ENCODE assay signal across 21 mouse cellular contexts in the genomic region with DNA sequence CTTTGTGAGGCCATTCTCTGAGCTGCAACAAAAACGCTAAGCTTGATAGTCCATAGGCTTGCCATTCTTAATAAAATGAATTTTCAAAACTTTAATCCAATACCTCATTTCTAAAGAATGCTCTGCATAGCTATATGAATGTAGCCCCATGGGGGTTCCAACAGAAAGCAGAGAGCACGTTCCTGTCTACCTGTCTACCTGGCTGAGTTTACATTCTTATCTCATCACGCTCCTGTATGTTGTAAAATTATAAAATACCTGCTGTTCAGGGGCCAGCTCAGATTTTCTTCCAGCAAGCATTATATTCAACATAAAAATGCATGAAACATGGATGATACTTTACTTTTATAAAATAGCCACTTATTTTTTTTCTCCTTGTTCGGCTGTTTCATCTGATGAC.
A peak's percentile ranks its signal among the peaks of the same experiment; 100 is the strongest.
DNase-seq lines count a peak whose midpoint lies in the region; ATAC-seq and TF ChIP-seq lines count a peak whose summit lies in the region.
"Had no signal": no experiment of that assay in that cellular context is flagged by ENCODE, and none has a peak within 500 bp of the region (broad histone marks: within the 10 kb centered on the region; RNA-seq: fewer than 3 reads in every experiment).

No protein-coding gene starts in this region.

- 61% methylated on average over 4 of the region's 4 CpGs for WGBS in intestine, embryonic 15.5 days
- 54% methylated on average over 4 of the region's 4 CpGs for WGBS in intestine, embryonic 16.5 days
- 36% methylated on average over 4 of the region's 4 CpGs for WGBS in intestine, postnatal 0 days
- WGBS in thymus, adult 2 months: 78% methylated on average over 4 of the region's 4 CpGs

- no peaks in the 10 kb centered on the region for H3K4me1 ChIP-seq in intestine, embryonic 15.5 days (replicated peaks)
- H3K4me1 ChIP-seq in intestine, embryonic 16.5 days (ENCODE audit: control insufficient read depth, insufficient read depth, low read length): no peaks in the 10 kb centered on the region
- no peaks in the 10 kb centered on the region for H3K4me1 ChIP-seq in intestine, postnatal 0 days (replicated peaks; ENCODE audit: control insufficient read depth, insufficient read depth, low read length)
- no peaks in the 10 kb centered on the region for H3K4me1 ChIP-seq in thymus, adult 2 months (replicated peaks; ENCODE audit: control insufficient read depth, insufficient read depth, low read length)

- no peak overlapping the region for H3K4me2 ChIP-seq in intestine, embryonic 15.5 days (replicated peaks)
- peak overlapping the region; percentile 7; the same call in 1 of the 2 replicates for H3K4me2 ChIP-seq in intestine, embryonic 16.5 days (ENCODE audit: low read depth, low read length)
- peak overlapping the region; percentile 2; the same call in 1 of the 2 replicates for H3K4me2 ChIP-seq in intestine, postnatal 0 days (replicated peaks; ENCODE audit: low read depth)

- H3K36me3 ChIP-seq in intestine, embryonic 15.5 days: no peaks in the 10 kb centered on the region
- no peaks in the 10 kb centered on the region for H3K36me3 ChIP-seq in intestine, embryonic 16.5 days (ENCODE audit: control insufficient read depth, insufficient read depth, low read length)
- H3K36me3 ChIP-seq in intestine, postnatal 0 days (ENCODE audit: control insufficient read depth, insufficient read depth): no peaks in the 10 kb centered on the region
- no peaks in the 10 kb centered on the region for H3K36me3 ChIP-seq in thymus, adult 2 months (ENCODE audit: control insufficient read depth, insufficient read depth, low read length)
- H3K36me3 ChIP-seq: G1E had no signal

- DNase-seq in left cerebral cortex, adult 8-10 months (ENCODE audit: low spot score in 2 of 2): no peak
- no peak for DNase-seq in thymus, adult 2 months
- DNase-seq: adrenal gland, adult 2 months; adrenal gland, adult 8-10 months; adrenal gland, postnatal 10 days; adrenal gland, postnatal 14 days; adrenal gland, postnatal 25 days; adrenal gland, postnatal 36 days; B cell, adult 2 months; cerebellum, adult 11 months; cerebellum, adult 11-12 months; cerebellum, adult 18-20 months had no signal

- TF ChIP-seq CTCF in intestine, postnatal 0 days (IDR thresholded peaks at IDR 0.05; ENCODE audit: low read depth): no peak
- TF ChIP-seq CTCF in thymus, adult 2 months (IDR thresholded peaks at IDR 0.05; ENCODE audit: borderline replicate concordance, control insufficient read depth, extremely low read depth, insufficient read depth, low read length, poor library complexity): no peak

- H3K9ac ChIP-seq in intestine, embryonic 15.5 days: no peak overlapping the region
- H3K9ac ChIP-seq in intestine, embryonic 16.5 days (ENCODE audit: low read depth, low read length): no peak overlapping the region
- no peak overlapping the region for H3K9ac ChIP-seq in intestine, postnatal 0 days (ENCODE audit: low read depth, low read length)

- no peaks in the 10 kb centered on the region for H3K27me3 ChIP-seq in intestine, embryonic 15.5 days (replicated peaks)
- no peaks in the 10 kb centered on the region for H3K27me3 ChIP-seq in intestine, embryonic 16.5 days (replicated peaks; ENCODE audit: control insufficient read depth, insufficient read depth, low read length)
- no peaks in the 10 kb centered on the region for H3K27me3 ChIP-seq in intestine, postnatal 0 days (replicated peaks; ENCODE audit: control insufficient read depth, insufficient read depth, low read length)
- H3K27me3 ChIP-seq in thymus, adult 2 months (ENCODE audit: control insufficient read depth, insufficient read depth, low read length): no peaks in the 10 kb centered on the region
- H3K27me3 ChIP-seq: CH12.LX had no signal

- no peak for TF ChIP-seq POLR2A in thymus, adult 2 months (IDR thresholded peaks at IDR 0.05; ENCODE audit: control insufficient read depth, extremely low read depth, insufficient read depth, low read length, poor library complexity)

- no peak overlapping the region for H3K4me3 ChIP-seq in intestine, embryonic 15.5 days (replicated peaks)
- H3K4me3 ChIP-seq in intestine, embryonic 16.5 days (ENCODE audit: low read length): no peak overlapping the region
- H3K4me3 ChIP-seq in intestine, postnatal 0 days (ENCODE audit: low read depth, low read length): no peak overlapping the region
- H3K4me3 ChIP-seq in thymus, adult 2 months (ENCODE audit: control insufficient read depth, insufficient read depth, low read length): no peak overlapping the region

- ATAC-seq in intestine, embryonic 15.5 days: peak; percentile 85
- peak; percentile 91 for ATAC-seq in intestine, embryonic 16.5 days
- ATAC-seq in intestine, postnatal 0 days: peak; percentile 49; the same call in 1 of the 2 replicates
- no peak for ATAC-seq in monocyte, adult 5-6 weeks (replicated peaks; ENCODE audit: insufficient number of reproducible peaks, low FRiP score, low TSS enrichment, poor library complexity, severe bottlenecking)
- ATAC-seq: activated CD4-positive, CD25-positive, alpha-beta regulatory T cell, adult 4 months; CD4-positive, CD25-positive, alpha-beta regulatory T cell, adult 4 months; Patski had no signal

- H3K9me3 ChIP-seq in intestine, embryonic 15.5 days: no peaks in the 10 kb centered on the region
- H3K9me3 ChIP-seq in intestine, embryonic 16.5 days (ENCODE audit: control insufficient read depth, low read length): no peaks in the 10 kb centered on the region
- no peaks in the 10 kb centered on the region for H3K9me3 ChIP-seq in intestine, postnatal 0 days (ENCODE audit: control insufficient read depth)
- H3K9me3 ChIP-seq: G1E had no signal

- H3K27ac ChIP-seq in intestine, embryonic 15.5 days: no peak overlapping the region
- no peak overlapping the region for H3K27ac ChIP-seq in intestine, embryonic 16.5 days (ENCODE audit: low read length)
- H3K27ac ChIP-seq in intestine, postnatal 0 days (ENCODE audit: low read depth, low read length): no peak overlapping the region
- no peak overlapping the region for H3K27ac ChIP-seq in thymus, adult 2 months (ENCODE audit: control insufficient read depth, insufficient read depth, low read length)
